Mouse (Mus musculus): ENCODE measurements around the gene Tcf7l2.

- no peak for TF ChIP-seq EP300 (optimal IDR thresholded peaks at IDR 0.05)
- TF ChIP-seq CTCF (IDR thresholded peaks at IDR 0.05; ENCODE audit: low read depth): no peak
Observed at GRCm38 (mm10) chr19:55706806-55707205, 34.8 kb upstream of the Tcf7l2 start.

Measured in stomach, postnatal 0 days (tissue).